ENCODE assay signal across 11 mouse cellular contexts in genomic region chr8:48310240-48310849, GRCm38 (mm10).
DNase-seq lines count a peak whose midpoint lies in the region; ATAC-seq lines count a peak whose summit lies in the region.
"Had no signal": no experiment of that assay in that cellular context is flagged by ENCODE, and none has a peak within 500 bp of the region (broad histone marks: within the 10 kb centered on the region; RNA-seq: fewer than 3 reads in every experiment).

No protein-coding gene starts in this region.

- peaks cover 45% of the 10 kb centered on the region for H3K4me1 ChIP-seq in embryonic facial prominence, embryonic 14.5 days (ENCODE audit: control insufficient read depth, insufficient read depth, low read length)
- H3K4me1 ChIP-seq in hindbrain, embryonic 11.5 days (replicated peaks; ENCODE audit: control insufficient read depth, insufficient read depth, low read length): peaks cover 4% of the 10 kb centered on the region; the same call in 1 of the 2 replicates
- peaks cover 40% of the 10 kb centered on the region for H3K4me1 ChIP-seq in midbrain, embryonic 14.5 days (ENCODE audit: control insufficient read depth, insufficient read depth, low read length)
- H3K4me1 ChIP-seq: liver, embryonic 15.5 days had no signal

- H3K4me2 ChIP-seq in embryonic facial prominence, embryonic 14.5 days (ENCODE audit: low read depth, low read length): no peak overlapping the region
- no peak overlapping the region for H3K4me2 ChIP-seq in hindbrain, embryonic 11.5 days (replicated peaks; ENCODE audit: low read depth, low read length)
- no peak overlapping the region for H3K4me2 ChIP-seq in midbrain, embryonic 14.5 days (ENCODE audit: low read length)
- H3K4me2 ChIP-seq: liver, embryonic 15.5 days had no signal

- 51% methylated on average over 10 of the region's 10 CpGs for WGBS in embryonic facial prominence, embryonic 14.5 days
- WGBS in hindbrain, embryonic 11.5 days: 51% methylated on average over 10 of the region's 10 CpGs
- 21% methylated on average over 10 of the region's 10 CpGs for WGBS in midbrain, embryonic 14.5 days

- H3K27me3 ChIP-seq in embryonic facial prominence, embryonic 14.5 days (replicated peaks; ENCODE audit: control insufficient read depth, insufficient read depth, low read length): no peaks in the 10 kb centered on the region
- H3K27me3 ChIP-seq in hindbrain, embryonic 11.5 days (ENCODE audit: control insufficient read depth, insufficient read depth, low read length): no peaks in the 10 kb centered on the region
- no peaks in the 10 kb centered on the region for H3K27me3 ChIP-seq in midbrain, embryonic 14.5 days (ENCODE audit: control insufficient read depth, insufficient read depth, low read length)
- H3K27me3 ChIP-seq: liver, embryonic 15.5 days had no signal

- no peak overlapping the region for H3K4me3 ChIP-seq in embryonic facial prominence, embryonic 14.5 days (ENCODE audit: low read depth, low read length)
- no peak overlapping the region for H3K4me3 ChIP-seq in hindbrain, embryonic 11.5 days (ENCODE audit: low read depth, low read length)
- H3K4me3 ChIP-seq in midbrain, embryonic 14.5 days (replicated peaks; ENCODE audit: low read depth, low read length): no peak overlapping the region
- H3K4me3 ChIP-seq: liver, embryonic 15.5 days had no signal

- no peak for ATAC-seq in embryonic facial prominence, embryonic 14.5 days (ENCODE audit: low read depth)
- ATAC-seq in hindbrain, embryonic 11.5 days (ENCODE audit: low FRiP score): 0 out of 2 replicates have a peak, but pooled peaks have one; percentile 41
- ATAC-seq in midbrain, embryonic 14.5 days (ENCODE audit: low FRiP score, low TSS enrichment): peak; percentile 56; the same call in 1 of the 2 replicates

- H3K36me3 ChIP-seq in embryonic facial prominence, embryonic 14.5 days (ENCODE audit: control insufficient read depth, insufficient read depth, low read length): peaks cover 16% of the 10 kb centered on the region; the same call in 1 of the 2 replicates
- H3K36me3 ChIP-seq in hindbrain, embryonic 11.5 days (ENCODE audit: control insufficient read depth, insufficient read depth, low read length): no peaks in the 10 kb centered on the region
- H3K36me3 ChIP-seq in midbrain, embryonic 14.5 days (ENCODE audit: control insufficient read depth, insufficient read depth, low read length): no peaks in the 10 kb centered on the region

- H3K9me3 ChIP-seq in embryonic facial prominence, embryonic 14.5 days (ENCODE audit: control insufficient read depth, low read length): no peaks in the 10 kb centered on the region
- no peaks in the 10 kb centered on the region for H3K9me3 ChIP-seq in hindbrain, embryonic 11.5 days (ENCODE audit: control insufficient read depth, low read length)
- no peaks in the 10 kb centered on the region for H3K9me3 ChIP-seq in midbrain, embryonic 14.5 days (ENCODE audit: control insufficient read depth, low read length)
- H3K9me3 ChIP-seq: liver, embryonic 15.5 days had no signal

- H3K27ac ChIP-seq in embryonic facial prominence, embryonic 14.5 days (replicated peaks; ENCODE audit: low read depth, low read length): 0 out of 2 replicates have a peak overlapping the region, but pooled peaks have one; percentile 78
- peak overlapping the region; percentile 17; the same call in 1 of the 2 replicates for H3K27ac ChIP-seq in hindbrain, embryonic 11.5 days (ENCODE audit: low read depth, low read length)
- H3K27ac ChIP-seq in midbrain, embryonic 14.5 days (replicated peaks; ENCODE audit: low read depth, low read length): peak overlapping the region; percentile 53
- H3K27ac ChIP-seq: liver, embryonic 15.5 days had no signal

- H3K9ac ChIP-seq in embryonic facial prominence, embryonic 14.5 days (ENCODE audit: low read depth, low read length): no peak overlapping the region
- H3K9ac ChIP-seq in hindbrain, embryonic 11.5 days (ENCODE audit: low read depth, low read length): no peak overlapping the region
- H3K9ac ChIP-seq in midbrain, embryonic 14.5 days (replicated peaks; ENCODE audit: low read length): peak overlapping the region; percentile 9; the same call in 1 of the 2 replicates
- H3K9ac ChIP-seq: liver, embryonic 15.5 days had no signal

- peak; percentile 17 to 22 for DNase-seq in cerebellum, postnatal 10 days
- DNase-seq in cerebellum, adult 9-10 months: no peak
- DNase-seq in embryonic facial prominence, embryonic 14.5 days (ENCODE audit: low spot score): no peak
- peak; percentile 38 for DNase-seq in hindbrain, embryonic 11.5 days (ENCODE audit: low spot score)
- peak; percentile 55 for DNase-seq in midbrain, embryonic 14.5 days
- DNase-seq in kidney, adult 9 months: no peak
- no peak for DNase-seq in lung, postnatal 25 days (ENCODE audit: low spot score)
- DNase-seq in urinary bladder, adult 2 months (ENCODE audit: low spot score): no peak
- DNase-seq: cerebellum, adult 2 months; kidney, adult 18-20 months had no signal

Comparison
In these comparisons a context has a peak if more than half of its experiments do, and no peak if none do; other contexts are left out.
1. DNase-seq: peak in cerebellum, postnatal 10 days (2 of 2), hindbrain, embryonic 11.5 days (single experiment) and midbrain, embryonic 14.5 days (single experiment); none in cerebellum, adult 9-10 months (single experiment), embryonic facial prominence, embryonic 14.5 days (single experiment), kidney, adult 9 months (single experiment), lung, postnatal 25 days (single experiment) and urinary bladder, adult 2 months (single experiment).
2. H3K27ac ChIP-seq: peak in every context shown above with its lines; median percentile 78 in embryonic facial prominence, embryonic 14.5 days; 53 in midbrain, embryonic 14.5 days; 17 in hindbrain, embryonic 11.5 days.